Mouse (Mus musculus) testis, postnatal 10 days (tissue): ENCODE results near the gene Rps6ka1.

ENCODE experiments used
- DNase-seq: peaks from one replicate; pipeline ENCODE4 v3.0.0; 2021; ENCODE audit warnings: low spot score

Gene Rps6ka1

GRCm38 (mm10) chr4:133820806-133821560, 66.6 kb downstream of the Rps6ka1 start:
- no peak for DNase-seq

DNA sequence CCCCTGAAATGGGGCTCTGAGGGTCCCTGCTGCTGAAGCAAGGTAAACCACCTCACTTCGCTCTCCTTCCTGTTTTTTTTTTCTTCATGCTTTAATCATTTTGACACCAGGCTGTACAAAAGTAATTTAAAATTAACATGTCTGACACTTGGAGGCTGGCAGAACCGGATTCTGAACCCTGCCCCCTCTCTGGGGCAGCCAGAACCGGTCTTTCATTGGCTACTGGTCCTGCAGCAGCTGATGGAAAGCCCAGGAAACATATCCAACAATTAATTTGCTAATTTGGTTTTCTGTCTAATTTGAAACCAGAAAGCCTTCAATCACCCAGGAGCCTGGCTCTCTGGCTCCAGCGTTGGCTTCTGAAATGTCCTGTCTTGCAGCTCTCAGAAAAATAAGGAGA, 67.4 kb downstream of the Rps6ka1 start:
- DNase-seq: no peak

GRCm38 (mm10) chr4:133817356-133817755, 70.2 kb downstream of the Rps6ka1 start:
- DNase-seq: no peak

DNA sequence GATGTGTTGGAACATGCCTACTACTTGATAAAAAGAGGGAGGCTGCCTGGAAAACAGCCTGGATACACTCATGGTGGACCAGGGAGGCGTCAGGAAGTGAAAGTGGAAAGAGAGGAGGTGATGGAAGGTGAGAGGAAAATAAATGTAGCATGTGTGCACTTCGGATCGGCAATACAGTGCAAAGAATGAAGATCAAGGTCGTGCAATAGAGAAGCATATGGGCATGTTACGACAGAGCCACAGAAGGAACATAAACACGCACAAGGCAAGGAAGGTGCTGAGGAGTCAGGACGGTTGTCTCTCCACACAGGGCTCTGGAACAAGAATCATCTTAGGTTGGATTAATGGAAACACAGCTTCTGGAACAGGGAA, 71.1 kb downstream of the Rps6ka1 start:
- no peak for DNase-seq

- DNase-seq: no peak
Measured at GRCm38 (mm10) chr4:133815635-133816503, 71.7 kb downstream of the Rps6ka1 start.

- DNase-seq: no peak
Measured at GRCm38 (mm10) chr4:133814804-133815515, 72.6 kb downstream of the Rps6ka1 start.

DNA sequence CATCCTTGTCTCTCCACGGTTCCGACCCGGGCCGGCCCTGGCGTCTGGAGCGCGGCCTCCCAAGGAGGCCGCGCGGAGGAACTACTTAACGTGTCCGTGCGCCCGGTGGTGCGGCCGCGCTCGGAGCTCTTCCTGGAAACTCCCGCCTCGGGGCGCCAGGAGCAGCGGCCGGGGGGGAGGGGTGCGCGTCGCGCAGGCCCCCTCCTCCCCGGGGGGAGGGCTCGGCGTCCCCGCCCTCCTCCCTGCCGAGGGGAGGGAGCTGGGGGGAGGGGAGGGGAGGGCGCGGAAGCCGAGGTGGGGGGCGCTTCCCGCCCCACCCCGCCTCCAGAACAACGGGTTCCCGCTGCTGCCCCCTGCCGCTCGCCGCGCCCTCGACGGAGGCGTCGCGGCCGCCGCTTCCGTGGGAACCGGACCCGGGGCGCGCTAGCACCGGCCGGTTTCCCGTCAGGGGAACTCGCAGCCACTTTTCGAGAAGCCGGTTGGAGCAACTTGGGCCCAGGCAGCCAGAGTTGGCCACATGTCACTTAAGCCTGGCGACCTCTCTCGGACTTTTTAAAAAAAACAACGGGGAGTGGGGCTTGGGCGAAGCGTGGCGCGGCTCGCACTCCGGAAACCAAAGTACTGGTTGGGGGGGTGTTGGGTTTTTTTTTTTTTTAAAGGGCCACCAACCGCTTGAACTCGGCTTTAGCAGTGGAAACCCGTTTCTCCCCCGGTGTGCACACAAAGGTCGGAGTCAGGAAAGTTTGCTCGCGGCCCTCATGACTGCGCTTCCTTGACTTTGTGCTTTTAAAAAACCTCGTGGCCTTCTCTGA, 73.4 kb downstream of the Rps6ka1 start:
- peak; percentile 95 for DNase-seq

GRCm38 (mm10) chr4:133813174-133813991, 74.2 kb downstream of the Rps6ka1 start:
- peak; percentile 98 for DNase-seq

DNA sequence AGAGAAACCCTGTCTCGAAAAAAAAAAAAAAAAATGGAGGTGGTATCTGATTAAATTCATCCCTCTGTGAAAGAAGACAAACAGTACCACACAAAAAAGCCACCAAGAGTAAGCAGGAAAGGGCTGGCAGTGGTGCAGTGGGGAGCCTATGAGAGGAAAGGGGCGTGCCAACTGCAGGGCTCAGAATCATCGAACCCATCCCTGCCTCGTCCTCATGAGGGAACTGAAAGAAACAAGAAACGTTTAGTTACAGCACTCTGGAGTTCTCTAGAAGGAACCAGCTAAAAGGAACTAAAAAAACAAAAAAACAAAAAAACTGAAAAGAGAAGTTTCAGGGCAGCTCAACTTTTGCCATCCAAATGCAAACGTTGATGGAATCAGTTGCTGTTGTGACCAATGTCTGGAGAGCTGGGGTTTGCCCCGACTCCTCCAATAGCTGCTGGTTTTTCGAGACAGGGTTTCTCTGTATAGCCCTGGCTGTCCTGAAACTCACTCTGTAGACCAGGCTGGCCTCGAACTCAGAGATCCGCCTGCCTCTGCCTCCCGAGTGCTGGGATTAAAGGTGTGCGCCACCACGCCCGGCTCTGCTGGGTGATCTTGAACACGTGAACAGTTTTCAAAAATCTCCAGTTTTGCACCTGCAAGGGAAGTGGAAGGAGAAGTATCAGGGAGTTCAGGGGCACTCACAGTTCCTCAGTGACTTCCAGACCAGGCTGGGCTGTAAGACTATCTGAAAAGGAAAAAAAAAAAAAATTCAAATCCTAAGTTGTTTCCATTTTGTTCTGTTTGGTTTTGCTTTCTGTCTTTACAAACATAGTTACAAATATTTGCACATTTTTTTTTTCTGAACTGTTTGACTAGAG, 83.0 kb downstream of the Rps6ka1 start:
- no peak for DNase-seq

GRCm38 (mm10) chr4:133800589-133800988, 87.0 kb downstream of the Rps6ka1 start:
- DNase-seq: no peak
